Mouse (Mus musculus) cerebellum, postnatal 4 days (tissue): ENCODE results near the gene Cant1.

ENCODE experiments used
- DNase-seq, 2 experiments: peaks; one replicate each; pipeline ENCODE4 v3.0.0; 2022; ENCODE audit warnings: low spot score in 2 of 2, mixed read lengths in 1 of 2

Gene Cant1

GRCm38 (mm10) chr11:118418834-118419504, at the start of gene Cant1:
Cant1 (minus strand) TSS chr11:118419086.
- DNase-seq = peak; percentile 87 to 95

- DNase-seq = no peak
Observed at GRCm38 (mm10) chr11:118467441-118468035, 48.7 kb upstream of the Cant1 start.

GRCm38 (mm10) chr11:118460280-118460679, 41.4 kb upstream of the Cant1 start:
- no peak for DNase-seq

GRCm38 (mm10) chr11:118459536-118459935, 40.6 kb upstream of the Cant1 start:
- no peak for DNase-seq

GRCm38 (mm10) chr11:118459051-118459450, 40.2 kb upstream of the Cant1 start:
- no peak for DNase-seq

GRCm38 (mm10) chr11:118456937-118457336, 38.1 kb upstream of the Cant1 start:
- DNase-seq = no peak

- DNase-seq = no peak
Observed at GRCm38 (mm10) chr11:118455788-118456187, 36.9 kb upstream of the Cant1 start.

- DNase-seq = no peak
Observed at GRCm38 (mm10) chr11:118453886-118454671, 35.2 kb upstream of the Cant1 start.

- DNase-seq = no peak
Observed at GRCm38 (mm10) chr11:118452955-118453354, 34.1 kb upstream of the Cant1 start.

- no peak for DNase-seq
Observed at GRCm38 (mm10) chr11:118451211-118451610, 32.3 kb upstream of the Cant1 start.

- DNase-seq = no peak
Observed at GRCm38 (mm10) chr11:118448385-118448784, 29.5 kb upstream of the Cant1 start.

GRCm38 (mm10) chr11:118447346-118447745, 28.5 kb upstream of the Cant1 start:
- no peak for DNase-seq

GRCm38 (mm10) chr11:118445843-118446242, 27.0 kb upstream of the Cant1 start:
- DNase-seq = peak; percentile 62 to 69

- DNase-seq = peak; percentile 62 to 83
Observed at GRCm38 (mm10) chr11:118443201-118443970, 24.5 kb upstream of the Cant1 start.

- no peak for DNase-seq
Observed at GRCm38 (mm10) chr11:118442691-118443090, 23.8 kb upstream of the Cant1 start.

- DNase-seq = no peak
Observed at GRCm38 (mm10) chr11:118438665-118439414, 20.0 kb upstream of the Cant1 start.

- peak in 1 of 2 experiments; percentile 82 for DNase-seq
Observed at GRCm38 (mm10) chr11:118436471-118436935, 17.6 kb upstream of the Cant1 start.

GRCm38 (mm10) chr11:118434093-118434492, 15.2 kb upstream of the Cant1 start:
- no peak for DNase-seq

GRCm38 (mm10) chr11:118433398-118433868, 14.5 kb upstream of the Cant1 start:
- DNase-seq = no peak

- DNase-seq = no peak
Observed at GRCm38 (mm10) chr11:118431100-118431948, 12.4 kb upstream of the Cant1 start.
